Mouse (Mus musculus): Measurements from ENCODE around the gene Nudt4.

Nudt4 gene

GRCm38 (mm10) chr10:95501463-95502081 is 62.4 kb downstream of the Nudt4 start, which contains the start of gene Mrpl42:
Mrpl42 (minus strand) TSS chr10:95501940.
- peak; percentile 90 for DNase-seq (ENCODE audit: low read depth, low spot score)

- no peak for DNase-seq (ENCODE audit: low read depth, low spot score)
These were observed 62.9 kb downstream of the Nudt4 start for GRCm38 (mm10) chr10:95501033-95501432.
